Mouse (Mus musculus) liver, embryonic 14.5 days (tissue): ENCODE measurements around the gene Pwwp2b. TPM values are rescaled to one million over a fixed set of nuclear protein-coding genes. Genes with fewer than 3 reads are reported as not detected.

Experiments
- ATAC-seq: fragments of 200-750 bp; cut with Nextera tagmentation; 2 replicates; pipeline ENCODE4 v1.8.0; 2017; ENCODE audit warnings: moderate number of reproducible peaks, mild to moderate bottlenecking, moderate library complexity; ENCODE audit not compliant: insufficient read depth
- DNase-seq, 3 experiments: peaks; one replicate each; pipeline ENCODE4 v3.0.0-alpha.2; 2012 to 2013; ENCODE audit warnings: low read depth in 3 of 3, low spot score in 3 of 3
- H3K27ac ChIP-seq: fragments of 300-500 bp; sonication (generic); 2 replicates; pipeline ENCODE4 v1.5.1; 2014; ENCODE audit warnings: moderate library complexity, mild to moderate bottlenecking, control low read depth, inconsistent platforms
- H3K27me3 ChIP-seq: fragments of 300-500 bp; sonication (generic); 2 replicates; pipeline ENCODE4 v1.6.1; 2014; ENCODE audit warnings: mild to moderate bottlenecking, low read length, moderate library complexity; ENCODE audit not compliant: control insufficient read depth, insufficient read depth
- H3K36me3 ChIP-seq: fragments of 300-500 bp; sonication (generic); replicated peaks from 2 replicates; pipeline ENCODE4 v1.6.1; 2014; ENCODE audit warnings: low read depth; ENCODE audit not compliant: control insufficient read depth, insufficient read depth
- H3K4me1 ChIP-seq, 2 experiments: fragments of 200-500 bp in 1 of 2; fragments of 300-500 bp in 1 of 2; sonication (generic) in 1 of 2; replicated peaks; 2 replicates each; pipeline ENCODE4 v1.6.1; 2012 to 2014; ENCODE audit warnings: antibody characterized with exemption in 1 of 2, inconsistent platforms in 1 of 2, low read length in 1 of 2; ENCODE audit not compliant: control insufficient read depth in 2 of 2, insufficient read depth in 2 of 2
- H3K4me2 ChIP-seq: fragments of 300-500 bp; sonication (generic); 2 replicates; pipeline ENCODE4 v1.6.1; 2014; ENCODE audit warnings: low read depth, mild to moderate bottlenecking, control low read depth, moderate library complexity
- H3K4me3 ChIP-seq, 2 experiments: fragments of 200-500 bp in 1 of 2; fragments of 300-500 bp in 1 of 2; sonication (generic) in 1 of 2; 2 replicates each; pipeline ENCODE4 v1.5.1; 2012 to 2014; ENCODE audit warnings: low read depth in 2 of 2, low read length in 2 of 2, mild to moderate bottlenecking in 2 of 2, control low read depth in 1 of 2, inconsistent platforms in 1 of 2, moderate library complexity in 1 of 2; ENCODE audit not compliant: insufficient read depth in 1 of 2
- H3K9ac ChIP-seq: fragments of 300-500 bp; sonication (generic); replicated peaks from 2 replicates; pipeline ENCODE4 v1.6.1; 2014; ENCODE audit warnings: mild to moderate bottlenecking, control low read depth, moderate library complexity
- H3K9me3 ChIP-seq: fragments of 300-500 bp; sonication (generic); 2 replicates; pipeline ENCODE4 v1.6.1; 2016; ENCODE audit warnings: low read length, mixed read lengths; ENCODE audit not compliant: control insufficient read depth
- CTCF ChIP-seq: IDR thresholded peaks from 2 replicates; pipeline ENCODE4 v1.5.1; 2016; ENCODE audit warnings: antibody characterized with exemption, low read depth, control low read depth
- EP300 ChIP-seq: IDR thresholded peaks from 2 replicates; pipeline ENCODE4 v1.6.1; 2016; ENCODE audit warnings: antibody characterized with exemption, low read depth
- WGBS: fragments of 180-500 bp; shearing (Covaris S2); extraction: QIAGEN DNeasy Blood & Tissue Kit; methylation state at CpG from one replicate; pipeline ENCODE4 v1.1.7; 2014; ENCODE audit not compliant: insufficient replicate concordance; 5-methylcytosine and 5-hydroxymethylcytosine counted together
- polyA plus RNA-seq, 2 experiments: library from polyadenylated mRNA; depleted of rRNA in 1 of 2; stranded (reverse) in 1 of 2; unstranded in 1 of 2; fragments of >200 nt; fragmentation: Nextera tagmentation in 1 of 2; extraction: Ambion mirVana in 1 of 2; gene quantifications; 2 replicates each; pipeline versions ENCODE4 v1.2.1 to v1.2.3; 2012 to 2014

The Pwwp2b gene
- polyA plus RNA-seq, 2 experiments = 1.0 to 1.3 TPM

- peak overlapping the region; percentile 74 for H3K4me2 ChIP-seq
- H3K4me3 ChIP-seq = peak overlapping the region in 1 of 2 experiments; percentile 58; a peak in 1 of 4 replicates
- no peak overlapping the region for H3K9ac ChIP-seq
- DNase-seq (no peak), ATAC-seq (peak; percentile 25; the same call in 1 of the 2 replicates)
- 20% methylated on average over 7 of the region's 7 CpGs for WGBS
- no peaks in the 10 kb centered on the region for H3K36me3 ChIP-seq
- H3K4me1 ChIP-seq = peaks cover 6 to 16% of the 10 kb centered on the region in 2 experiments
- H3K27ac ChIP-seq = no peak overlapping the region
- TF ChIP-seq EP300 (no peak), CTCF (no peak)
- H3K27me3 ChIP-seq = peaks cover 19% of the 10 kb centered on the region
- H3K9me3 ChIP-seq = no peaks in the 10 kb centered on the region
These were observed 1.3 kb downstream of the Pwwp2b start for GRCm38 (mm10) chr7:139249406-139250210.

- ATAC-seq (no peak), DNase-seq (no peak)
- Histone ChIP-seq H3K4me2 (no peak overlapping the region), H3K36me3 (no peaks in the 10 kb centered on the region), H3K27ac (no peak overlapping the region), H3K4me3 (no peak overlapping the region), H3K4me1 (peaks cover 6 to 14% of the 10 kb centered on the region in 2 experiments), H3K9me3 (no peaks in the 10 kb centered on the region), H3K9ac (no peak overlapping the region), H3K27me3 (peaks cover 18% of the 10 kb centered on the region)
- TF ChIP-seq CTCF (no peak), EP300 (no peak)
- 70% methylated on average over 5 of the region's 5 CpGs for WGBS
These were observed 3.6 kb downstream of the Pwwp2b start for GRCm38 (mm10) chr7:139251881-139252301.

- no peak for DNase-seq
- no peak for TF ChIP-seq CTCF
- no peak for TF ChIP-seq EP300
- no peaks in the 10 kb centered on the region for H3K9me3 ChIP-seq
- no peak for ATAC-seq
- peaks cover 6 to 14% of the 10 kb centered on the region in 2 experiments for H3K4me1 ChIP-seq
- no peaks in the 10 kb centered on the region for H3K36me3 ChIP-seq
- 54% methylated on average over 7 of the region's 7 CpGs for WGBS
- no peak overlapping the region for H3K9ac ChIP-seq
- no peak overlapping the region for H3K4me3 ChIP-seq
- peaks cover 12% of the 10 kb centered on the region for H3K27me3 ChIP-seq
- H3K4me2 ChIP-seq = no peak overlapping the region
- no peak overlapping the region for H3K27ac ChIP-seq
These were observed 4.3 kb downstream of the Pwwp2b start for GRCm38 (mm10) chr7:139252566-139252965.

GRCm38 (mm10) chr7:139252986-139253385 lies 4.7 kb downstream of the Pwwp2b start:
- no peak for ATAC-seq
- Histone ChIP-seq H3K27ac (no peak overlapping the region), H3K27me3 (peaks cover 8% of the 10 kb centered on the region)

GRCm38 (mm10) chr7:139253462-139253861 lies 5.2 kb downstream of the Pwwp2b start:
- ATAC-seq (no peak), DNase-seq (no peak)
- peaks cover 3 to 12% of the 10 kb centered on the region in 2 experiments; a peak in 3 of 4 replicates for H3K4me1 ChIP-seq
- H3K4me3 ChIP-seq = no peak overlapping the region
- H3K36me3 ChIP-seq = no peaks in the 10 kb centered on the region
- no peak overlapping the region for H3K9ac ChIP-seq
- H3K27me3 ChIP-seq = peaks cover 6% of the 10 kb centered on the region
- no peaks in the 10 kb centered on the region for H3K9me3 ChIP-seq
- 10% methylated on average over 3 of the region's 3 CpGs for WGBS
- H3K27ac ChIP-seq = no peak overlapping the region
- no peak overlapping the region for H3K4me2 ChIP-seq
- TF ChIP-seq CTCF (no peak), EP300 (no peak)

More at GRCm38 (mm10) chr7:139252986-139253385, 4.7 kb downstream of the Pwwp2b start:
- H3K4me1 ChIP-seq = peaks cover 3 to 12% of the 10 kb centered on the region in 2 experiments; a peak in 3 of 4 replicates
- H3K4me2 ChIP-seq = no peak overlapping the region
- WGBS = 34% methylated on average over 9 of the region's 9 CpGs
- H3K36me3 ChIP-seq = no peaks in the 10 kb centered on the region
- DNase-seq = no peak
- no peak for TF ChIP-seq CTCF
- no peak for TF ChIP-seq EP300
- H3K9me3 ChIP-seq = no peaks in the 10 kb centered on the region
- no peak overlapping the region for H3K9ac ChIP-seq
- no peak overlapping the region for H3K4me3 ChIP-seq
